In genomic region chr13:30418611-30419010, GRCm38 (mm10) we compare ENCODE assay signal across 20 mouse cellular contexts.
A peak's percentile ranks its signal among the peaks of the same experiment; 100 is the strongest.
DNase-seq lines count a peak whose midpoint lies in the region; ATAC-seq and TF ChIP-seq lines count a peak whose summit lies in the region.
"Had no signal": no experiment of that assay in that cellular context is flagged by ENCODE, and none has a peak within 500 bp of the region (broad histone marks: within the 10 kb centered on the region; RNA-seq: fewer than 3 reads in every experiment).

No protein-coding gene starts in this region.

- H3K4me3 ChIP-seq in gastrocnemius, adult 2 months = no peak overlapping the region
- no peak overlapping the region for H3K4me3 ChIP-seq in midbrain, embryonic 14.5 days (replicated peaks; ENCODE audit: low read depth, low read length)
- H3K4me3 ChIP-seq: embryonic facial prominence, embryonic 12.5 days; forebrain, embryonic 12.5 days; heart, embryonic 13.5 days; hindbrain, embryonic 15.5 days; kidney, embryonic 15.5 days had no signal

- H3K9ac ChIP-seq in midbrain, embryonic 14.5 days (replicated peaks; ENCODE audit: low read length) = no peak overlapping the region
- H3K9ac ChIP-seq: embryonic facial prominence, embryonic 12.5 days; forebrain, embryonic 12.5 days; heart, embryonic 13.5 days; hindbrain, embryonic 15.5 days; kidney, embryonic 15.5 days had no signal

- no peak overlapping the region for H3K4me2 ChIP-seq in midbrain, embryonic 14.5 days (ENCODE audit: low read length)
- H3K4me2 ChIP-seq: embryonic facial prominence, embryonic 12.5 days; forebrain, embryonic 12.5 days; heart, embryonic 13.5 days; hindbrain, embryonic 15.5 days; kidney, embryonic 15.5 days had no signal

- no peak for TF ChIP-seq CTCF in gastrocnemius, adult 2 months (IDR thresholded peaks at IDR 0.05)

- ATAC-seq in midbrain, embryonic 14.5 days (ENCODE audit: low FRiP score, low TSS enrichment) = no peak
- ATAC-seq: forebrain, embryonic 16.5 days; intestine, embryonic 16.5 days had no signal

- no peaks in the 10 kb centered on the region for H3K27me3 ChIP-seq in midbrain, embryonic 14.5 days (ENCODE audit: control insufficient read depth, insufficient read depth, low read length)
- H3K27me3 ChIP-seq: embryonic facial prominence, embryonic 12.5 days; forebrain, embryonic 12.5 days; heart, embryonic 13.5 days; hindbrain, embryonic 15.5 days; kidney, embryonic 15.5 days had no signal

- no peaks in the 10 kb centered on the region for H3K4me1 ChIP-seq in midbrain, embryonic 14.5 days (ENCODE audit: control insufficient read depth, insufficient read depth, low read length)
- H3K4me1 ChIP-seq: embryonic facial prominence, embryonic 12.5 days; forebrain, embryonic 12.5 days; heart, embryonic 13.5 days; hindbrain, embryonic 15.5 days; kidney, embryonic 15.5 days had no signal

- peak; percentile 30 for DNase-seq in gastrocnemius, adult 2 months
- no peak for DNase-seq in gastrocnemius, adult 8-10 months (ENCODE audit: low spot score in 2 of 2)
- DNase-seq in heart, adult 8-10 months (ENCODE audit: low spot score) = peak; percentile 36
- no peak for DNase-seq in heart, postnatal 25 days (ENCODE audit: low spot score)
- peak; percentile 37 for DNase-seq in Muller cell, postnatal 12 days (ENCODE audit: inconsistent ontology term)
- peak; percentile 36 for DNase-seq in gastrocnemius, postnatal 25 days
- DNase-seq in embryo, embryonic 10.5 days (ENCODE audit: low spot score) = no peak
- DNase-seq in midbrain, embryonic 14.5 days = no peak
- DNase-seq: adrenal gland, postnatal 14 days; cerebellum, adult 18-20 months; cerebellum, postnatal 14 days; kidney, adult 2 months; kidney, postnatal 14 days had no signal

- intact Hi-C loops in gastrocnemius, adult 2 months (cut with DNase I) = no loop called here
- intact Hi-C loops in heart, postnatal 25 days (cut with DNase I) = no loop called here

- peak overlapping the region; percentile 59 for H3K27ac ChIP-seq in gastrocnemius, adult 2 months
- no peak overlapping the region for H3K27ac ChIP-seq in midbrain, embryonic 14.5 days (replicated peaks; ENCODE audit: low read depth, low read length)
- H3K27ac ChIP-seq: embryonic facial prominence, embryonic 12.5 days; forebrain, embryonic 12.5 days; heart, embryonic 13.5 days; hindbrain, embryonic 15.5 days; kidney, embryonic 15.5 days had no signal

- H3K9me3 ChIP-seq in midbrain, embryonic 14.5 days (ENCODE audit: control insufficient read depth, low read length) = no peaks in the 10 kb centered on the region
- H3K9me3 ChIP-seq: embryonic facial prominence, embryonic 12.5 days; forebrain, embryonic 12.5 days; heart, embryonic 13.5 days; hindbrain, embryonic 15.5 days; kidney, embryonic 15.5 days had no signal

- WGBS in midbrain, embryonic 14.5 days = 85% methylated on average over 5 of the region's 5 CpGs

- H3K36me3 ChIP-seq in midbrain, embryonic 14.5 days (ENCODE audit: control insufficient read depth, insufficient read depth, low read length) = no peaks in the 10 kb centered on the region
- H3K36me3 ChIP-seq: embryonic facial prominence, embryonic 12.5 days; forebrain, embryonic 12.5 days; heart, embryonic 13.5 days; hindbrain, embryonic 15.5 days; kidney, embryonic 15.5 days had no signal

Comparison
In these comparisons a context has a peak if more than half of its experiments do, and no peak if none do; other contexts are left out.
1. DNase-seq: peak in gastrocnemius, adult 2 months (single experiment), heart, adult 8-10 months (single experiment), Muller cell, postnatal 12 days (single experiment) and gastrocnemius, postnatal 25 days (single experiment); none in gastrocnemius, adult 8-10 months (0 of 2), heart, postnatal 25 days (single experiment), embryo, embryonic 10.5 days (single experiment) and midbrain, embryonic 14.5 days (single experiment).